Mouse (Mus musculus): ENCODE data around the gene Gata3. TPM values are rescaled to one million over a fixed set of nuclear protein-coding genes. Genes with fewer than 3 reads are reported as not detected.

Gene Gata3
- polyA plus RNA-seq, 2 experiments: 0.30 to 0.63 TPM

GRCm38 (mm10) chr2:9890251-9890650 is 417 bp upstream of the Gata3 start:
- 6% methylated on average over 8 of the region's 8 CpGs for WGBS (ENCODE audit: insufficient replicate concordance)
- Histone ChIP-seq H3K9ac (replicated peaks) (no peak overlapping the region), H3K4me3 (ENCODE audit: insufficient read depth in 1 of 2, low read depth in 2 of 2, low read length in 2 of 2) (no peak overlapping the region), H3K4me1 (replicated peaks; ENCODE audit: control insufficient read depth in 2 of 2, insufficient read depth in 2 of 2, low read length in 1 of 2) (peaks cover 0 to 4% of the 10 kb centered on the region in 2 experiments; a peak in 2 of 4 replicates), H3K9me3 (ENCODE audit: control insufficient read depth, low read length) (no peaks in the 10 kb centered on the region), H3K4me2 (ENCODE audit: low read depth) (no peak overlapping the region), H3K36me3 (replicated peaks; ENCODE audit: control insufficient read depth, insufficient read depth, low read depth) (no peaks in the 10 kb centered on the region), H3K27ac (no peak overlapping the region), H3K27me3 (ENCODE audit: control insufficient read depth, insufficient read depth, low read length) (peaks cover 94% of the 10 kb centered on the region)
- no peak for TF ChIP-seq CTCF (IDR thresholded peaks at IDR 0.05; ENCODE audit: low read depth)
- no peak for TF ChIP-seq EP300 (IDR thresholded peaks at IDR 0.05; ENCODE audit: low read depth)
- ATAC-seq (ENCODE audit: insufficient read depth) (no peak), DNase-seq (ENCODE audit: low read depth in 3 of 3, low spot score in 3 of 3) (no peak)

DNA sequence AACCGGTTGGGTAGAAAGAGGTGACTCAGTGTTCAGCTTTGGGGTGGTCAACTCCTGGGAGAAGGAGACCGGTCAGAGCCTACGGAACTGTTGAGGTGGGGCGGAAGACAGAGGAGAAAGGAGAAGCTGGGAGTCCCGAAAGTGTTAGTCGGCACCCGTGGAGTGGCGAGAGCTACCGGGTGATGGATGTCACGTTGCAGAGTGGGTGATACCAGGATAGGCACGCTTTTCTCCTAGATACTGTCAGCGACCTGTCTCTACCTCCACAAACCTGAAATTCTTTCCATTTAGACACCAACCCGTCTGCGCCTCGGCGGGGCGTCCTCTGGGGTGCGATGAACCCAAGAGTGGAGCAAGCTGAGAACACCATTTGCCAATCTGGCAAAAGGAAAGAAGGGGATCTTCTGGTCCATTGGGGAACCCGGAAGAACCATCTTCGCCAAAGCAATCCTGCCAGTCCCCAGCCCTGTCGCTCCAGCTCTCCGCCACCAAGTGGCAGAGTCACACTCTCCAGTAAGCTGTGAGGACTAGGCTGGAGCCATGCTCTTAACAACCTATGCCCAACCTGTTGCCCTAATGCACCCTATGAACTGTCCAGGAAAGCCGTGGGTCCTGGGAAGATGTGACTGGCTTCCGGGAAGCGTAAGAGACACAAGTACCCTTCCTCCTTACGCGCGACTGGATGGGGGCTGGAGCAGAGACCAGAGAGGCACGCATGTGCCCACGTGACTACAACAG is 752 bp downstream of the Gata3 start, which contains the start of gene 9230102O04Rik:
9230102O04Rik (minus strand) TSS at position 628 of the 738 bp plus-strand sequence.
- Histone ChIP-seq H3K4me1 (replicated peaks; ENCODE audit: control insufficient read depth in 2 of 2, insufficient read depth in 2 of 2, low read length in 1 of 2) (peaks cover 0 to 4% of the 10 kb centered on the region in 2 experiments; a peak in 2 of 4 replicates), H3K27me3 (ENCODE audit: control insufficient read depth, insufficient read depth, low read length) (peaks cover 94% of the 10 kb centered on the region), H3K9ac (replicated peaks) (no peak within 1 kb of the TSS), H3K4me2 (ENCODE audit: low read depth) (peak within 1 kb of the TSS; percentile 61), H3K27ac (no peak within 1 kb of the TSS), H3K9me3 (ENCODE audit: control insufficient read depth, low read length) (no peaks in the 10 kb centered on the region), H3K36me3 (replicated peaks; ENCODE audit: control insufficient read depth, insufficient read depth, low read depth) (no peaks in the 10 kb centered on the region), H3K4me3 (ENCODE audit: insufficient read depth in 1 of 2, low read depth in 2 of 2, low read length in 2 of 2) (peak within 1 kb of the TSS; percentile 25 to 56)
- DNase-seq (ENCODE audit: low read depth in 3 of 3, low spot score in 3 of 3): no peak
- TF ChIP-seq EP300 (IDR thresholded peaks at IDR 0.05; ENCODE audit: low read depth): no peak
- TF ChIP-seq CTCF (IDR thresholded peaks at IDR 0.05; ENCODE audit: low read depth): peak; percentile 65
- peak; percentile 64 for ATAC-seq (ENCODE audit: insufficient read depth)
- under 1% methylated on average over 30 of the region's 30 CpGs for WGBS (ENCODE audit: insufficient replicate concordance)

- no peaks in the 10 kb centered on the region for H3K36me3 ChIP-seq (replicated peaks; ENCODE audit: control insufficient read depth, insufficient read depth, low read depth)
- no peak for TF ChIP-seq CTCF (IDR thresholded peaks at IDR 0.05; ENCODE audit: low read depth)
- TF ChIP-seq EP300 (IDR thresholded peaks at IDR 0.05; ENCODE audit: low read depth): no peak
- no peak for ATAC-seq (ENCODE audit: insufficient read depth)
- H3K27me3 ChIP-seq (ENCODE audit: control insufficient read depth, insufficient read depth, low read length): peaks cover 94% of the 10 kb centered on the region
- H3K9me3 ChIP-seq (ENCODE audit: control insufficient read depth, low read length): no peaks in the 10 kb centered on the region
- H3K27ac ChIP-seq: no peak overlapping the region
- H3K4me3 ChIP-seq (ENCODE audit: insufficient read depth in 1 of 2, low read depth in 2 of 2, low read length in 2 of 2): no peak overlapping the region
- DNase-seq (ENCODE audit: low read depth in 3 of 3, low spot score in 3 of 3): no peak
- H3K4me1 ChIP-seq (replicated peaks; ENCODE audit: control insufficient read depth in 2 of 2, insufficient read depth in 2 of 2, low read length in 1 of 2): peaks cover 0 to 4% of the 10 kb centered on the region in 2 experiments; a peak in 2 of 4 replicates
- no peak overlapping the region for H3K4me2 ChIP-seq (ENCODE audit: low read depth)
- H3K9ac ChIP-seq (replicated peaks): no peak overlapping the region
- 4% methylated on average over 7 of the region's 7 CpGs for WGBS (ENCODE audit: insufficient replicate concordance)
Measured at GRCm38 (mm10) chr2:9887636-9888035, 2.2 kb downstream of the Gata3 start.

DNA sequence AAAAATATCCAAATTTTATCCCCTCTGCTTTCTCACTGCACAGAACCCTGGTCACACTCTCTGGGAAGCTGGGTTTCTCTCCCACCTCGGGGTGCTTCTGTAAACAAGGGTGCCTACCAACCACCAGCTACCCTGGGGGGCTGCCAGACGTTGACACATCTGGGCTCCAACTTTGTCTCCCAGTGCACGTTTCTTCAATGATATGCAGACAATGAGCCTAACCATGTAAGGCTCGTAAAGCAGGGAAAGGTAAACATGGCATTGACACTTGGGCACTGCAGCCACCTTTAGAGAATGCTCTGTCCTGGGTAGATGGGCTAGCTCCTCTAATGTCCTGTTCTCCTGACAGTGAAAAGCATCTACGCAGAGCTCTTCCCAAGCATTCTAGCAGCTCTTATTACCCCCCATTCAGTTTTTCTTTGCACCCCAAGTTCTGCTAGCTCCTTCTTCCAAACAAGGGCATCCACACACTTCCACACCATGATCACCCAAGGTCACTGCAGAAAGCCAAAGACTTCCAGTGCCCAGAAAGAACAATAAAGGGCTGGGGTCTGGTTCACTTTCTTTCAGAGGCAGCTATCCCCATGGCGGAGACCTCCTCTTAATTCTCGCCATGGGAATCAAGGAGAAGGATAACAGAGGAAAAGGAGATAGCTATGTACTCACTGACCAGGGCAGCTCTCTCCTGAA is 2.8 kb downstream of the Gata3 start:
- H3K27me3 ChIP-seq (ENCODE audit: control insufficient read depth, insufficient read depth, low read length): peaks cover 94% of the 10 kb centered on the region
- ATAC-seq (ENCODE audit: insufficient read depth): no peak
- H3K9ac ChIP-seq (replicated peaks): no peak overlapping the region
- no peaks in the 10 kb centered on the region for H3K36me3 ChIP-seq (replicated peaks; ENCODE audit: control insufficient read depth, insufficient read depth, low read depth)
- DNase-seq (ENCODE audit: low read depth in 3 of 3, low spot score in 3 of 3): no peak
- no peak overlapping the region for H3K4me2 ChIP-seq (ENCODE audit: low read depth)
- 17% methylated on average over 7 of the region's 7 CpGs for WGBS (ENCODE audit: insufficient replicate concordance)
- H3K27ac ChIP-seq: no peak overlapping the region
- peaks cover 0 to 4% of the 10 kb centered on the region in 2 experiments; a peak in 2 of 4 replicates for H3K4me1 ChIP-seq (replicated peaks; ENCODE audit: control insufficient read depth in 2 of 2, insufficient read depth in 2 of 2, low read length in 1 of 2)
- TF ChIP-seq CTCF (IDR thresholded peaks at IDR 0.05; ENCODE audit: low read depth) (no peak), EP300 (IDR thresholded peaks at IDR 0.05; ENCODE audit: low read depth) (no peak)
- H3K9me3 ChIP-seq (ENCODE audit: control insufficient read depth, low read length): no peaks in the 10 kb centered on the region
- H3K4me3 ChIP-seq (ENCODE audit: insufficient read depth in 1 of 2, low read depth in 2 of 2, low read length in 2 of 2): no peak overlapping the region

DNA sequence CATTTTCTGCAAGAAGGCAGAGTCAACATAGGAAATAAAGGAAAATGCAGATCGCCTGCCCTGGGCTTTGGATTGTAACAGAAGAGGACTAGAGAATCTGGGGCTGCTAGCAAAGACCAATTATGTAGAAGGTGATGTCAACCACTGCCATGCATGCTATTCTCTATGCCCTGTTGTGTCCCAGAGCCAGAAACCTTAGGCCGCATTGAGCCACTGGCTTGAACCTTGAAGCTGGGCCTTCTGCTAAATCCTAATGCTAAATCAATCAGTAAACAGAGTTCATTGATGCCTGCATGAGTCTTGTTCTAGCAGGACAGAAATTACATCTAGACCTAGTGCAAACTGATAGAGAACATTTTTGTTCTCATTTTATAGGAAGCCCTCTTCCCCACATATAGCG is 3.8 kb downstream of the Gata3 start:
- peaks cover 0 to 4% of the 10 kb centered on the region in 2 experiments; a peak in 2 of 4 replicates for H3K4me1 ChIP-seq (replicated peaks; ENCODE audit: control insufficient read depth in 2 of 2, insufficient read depth in 2 of 2, low read length in 1 of 2)
- H3K27me3 ChIP-seq (ENCODE audit: control insufficient read depth, insufficient read depth, low read length): peaks cover 97% of the 10 kb centered on the region
- TF ChIP-seq EP300 (IDR thresholded peaks at IDR 0.05; ENCODE audit: low read depth) (no peak), CTCF (IDR thresholded peaks at IDR 0.05; ENCODE audit: low read depth) (no peak)
- no peak for DNase-seq (ENCODE audit: low read depth in 3 of 3, low spot score in 3 of 3)
- H3K36me3 ChIP-seq (replicated peaks; ENCODE audit: control insufficient read depth, insufficient read depth, low read depth): no peaks in the 10 kb centered on the region
- no peak overlapping the region for H3K4me3 ChIP-seq (ENCODE audit: insufficient read depth in 1 of 2, low read depth in 2 of 2, low read length in 2 of 2)
- no peak for ATAC-seq (ENCODE audit: insufficient read depth)
- 30% methylated on average over 3 of the region's 3 CpGs for whole genome bisulfite sequencing (ENCODE audit: insufficient replicate concordance)
- H3K27ac ChIP-seq: no peak overlapping the region
- H3K9ac ChIP-seq (replicated peaks): no peak overlapping the region
- no peak overlapping the region for H3K4me2 ChIP-seq (ENCODE audit: low read depth)
- no peaks in the 10 kb centered on the region for H3K9me3 ChIP-seq (ENCODE audit: control insufficient read depth, low read length)
